Mouse (Mus musculus): ENCODE measurements around the gene Prpf19.

DNA sequence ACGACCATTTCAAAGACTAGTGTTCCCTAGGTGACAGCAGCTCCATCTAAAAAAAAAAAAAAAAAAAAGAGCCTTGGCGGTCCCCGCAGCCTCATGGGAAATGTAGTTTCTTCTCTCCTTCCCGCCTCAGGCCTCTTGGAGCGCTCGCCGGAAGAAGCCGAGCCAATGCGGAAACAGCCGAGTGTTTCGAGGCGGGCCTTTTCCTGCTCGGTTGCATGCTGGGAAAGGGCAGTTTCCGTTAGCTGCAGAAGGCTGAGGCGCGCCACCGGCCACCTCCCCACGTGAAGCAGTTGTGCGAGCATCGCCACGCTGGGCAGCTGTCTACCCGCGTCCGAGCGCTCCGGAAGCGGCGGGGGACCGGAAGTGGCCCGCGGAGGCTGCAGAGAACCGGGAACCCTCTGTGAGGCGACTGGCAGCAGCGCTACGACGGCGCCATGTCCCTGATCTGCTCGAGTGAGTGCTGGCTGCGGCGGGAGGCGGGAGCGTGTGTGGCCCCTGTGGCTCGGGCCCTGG lies at the start of gene Prpf19:
- no peak for TF ChIP-seq EP300 (IDR thresholded peaks at IDR 0.05; ENCODE audit: low read depth)
- TF ChIP-seq CTCF (IDR thresholded peaks at IDR 0.05; ENCODE audit: low read depth): 0 out of 2 replicates have a peak, but pooled peaks have one; percentile 23

All from liver, embryonic 14.5 days (tissue).